Mouse (Mus musculus): ENCODE data around the gene Fig4.

Gene Fig4

GRCm38 (mm10) chr10:41209538-41209937, 93.5 kb downstream of the Fig4 start:
- no peak for DNase-seq (ENCODE audit: low read depth)

GRCm38 (mm10) chr10:41208860-41209377, 94.1 kb downstream of the Fig4 start:
- no peak for DNase-seq (ENCODE audit: low read depth)

GRCm38 (mm10) chr10:41205647-41206046, 97.4 kb downstream of the Fig4 start:
- no peak for DNase-seq (ENCODE audit: low read depth)

- no peak for DNase-seq (ENCODE audit: low read depth)
Observed at GRCm38 (mm10) chr10:41204637-41205315, 98.3 kb downstream of the Fig4 start.

GRCm38 (mm10) chr10:41204191-41204590, 98.9 kb downstream of the Fig4 start:
- DNase-seq (ENCODE audit: low read depth), result no peak

- no peak for DNase-seq (ENCODE audit: low read depth)
Observed at GRCm38 (mm10) chr10:41198719-41199118, 104.3 kb downstream of the Fig4 start.

GRCm38 (mm10) chr10:41197788-41198187, 105.3 kb downstream of the Fig4 start:
- DNase-seq (ENCODE audit: low read depth), result no peak

GRCm38 (mm10) chr10:41196295-41196694, 106.8 kb downstream of the Fig4 start:
- no peak for DNase-seq (ENCODE audit: low read depth)

- DNase-seq (ENCODE audit: low read depth), result no peak
Observed at GRCm38 (mm10) chr10:41189392-41189791, 113.7 kb downstream of the Fig4 start.

- no peak for DNase-seq (ENCODE audit: low read depth)
Observed at GRCm38 (mm10) chr10:41183975-41184374, 119.1 kb downstream of the Fig4 start.

GRCm38 (mm10) chr10:41182644-41183043, 120.4 kb downstream of the Fig4 start:
- DNase-seq (ENCODE audit: low read depth), result no peak

- no peak for DNase-seq (ENCODE audit: low read depth)
Observed at GRCm38 (mm10) chr10:41166141-41166540, 136.9 kb downstream of the Fig4 start.

- no peak for DNase-seq (ENCODE audit: low read depth)
Observed at GRCm38 (mm10) chr10:41163108-41163507, 140.0 kb downstream of the Fig4 start.

- no peak for DNase-seq (ENCODE audit: low read depth)
Observed at GRCm38 (mm10) chr10:41157296-41157695, 145.8 kb downstream of the Fig4 start.

GRCm38 (mm10) chr10:41156693-41157092, 146.4 kb downstream of the Fig4 start:
- DNase-seq (ENCODE audit: low read depth), result no peak

- no peak for DNase-seq (ENCODE audit: low read depth)
Observed at GRCm38 (mm10) chr10:41153229-41153750, 149.8 kb downstream of the Fig4 start.

GRCm38 (mm10) chr10:41151901-41152300, 151.2 kb downstream of the Fig4 start:
- no peak for DNase-seq (ENCODE audit: low read depth)

GRCm38 (mm10) chr10:41151441-41151840, 151.6 kb downstream of the Fig4 start:
- DNase-seq (ENCODE audit: low read depth), result no peak

GRCm38 (mm10) chr10:41151021-41151420, 152.0 kb downstream of the Fig4 start:
- DNase-seq (ENCODE audit: low read depth), result no peak

GRCm38 (mm10) chr10:41150496-41150895, 152.6 kb downstream of the Fig4 start:
- no peak for DNase-seq (ENCODE audit: low read depth)

GRCm38 (mm10) chr10:41149307-41149706, 153.8 kb downstream of the Fig4 start:
- no peak for DNase-seq (ENCODE audit: low read depth)

GRCm38 (mm10) chr10:41146141-41146540, 156.9 kb downstream of the Fig4 start:
- no peak for DNase-seq (ENCODE audit: low read depth)
